Mouse (Mus musculus) erythroblast, adult 5-6 weeks (primary cell): ENCODE measurements around the gene Msl3. TPM values are rescaled to one million over a fixed set of nuclear protein-coding genes. Genes with fewer than 3 reads are reported as not detected.

Source experiments
- ATAC-seq: replicated peaks from 2 replicates; pipeline ENCODE4 v1.8.0; 2016; ENCODE audit warnings: moderate number of reproducible peaks, mild to moderate bottlenecking, moderate TSS enrichment, inconsistent platforms; ENCODE audit not compliant: poor library complexity, low FRiP score, severe bottlenecking
- total RNA-seq, 2 experiments: library from RNA; stranded (forward) in 1 of 2; stranded (reverse) in 1 of 2; fragments of 150-400 nt in 1 of 2; fragments of 200-764, 138-1000 nt in 1 of 2; gene quantifications; 2 replicates each; pipeline versions ENCODE4 v1.2.3 to v1.2.4; 2015 to 2017; ENCODE audit warnings: low replicate concordance in 2 of 2

The Msl3 gene
- total RNA-seq (2015; ENCODE audit: low replicate concordance), result 24.7 and 27.9 TPM in 2 replicates
- 26.9 and 32.4 TPM in 2 replicates for total RNA-seq (2017; ENCODE audit: low replicate concordance)

DNA sequence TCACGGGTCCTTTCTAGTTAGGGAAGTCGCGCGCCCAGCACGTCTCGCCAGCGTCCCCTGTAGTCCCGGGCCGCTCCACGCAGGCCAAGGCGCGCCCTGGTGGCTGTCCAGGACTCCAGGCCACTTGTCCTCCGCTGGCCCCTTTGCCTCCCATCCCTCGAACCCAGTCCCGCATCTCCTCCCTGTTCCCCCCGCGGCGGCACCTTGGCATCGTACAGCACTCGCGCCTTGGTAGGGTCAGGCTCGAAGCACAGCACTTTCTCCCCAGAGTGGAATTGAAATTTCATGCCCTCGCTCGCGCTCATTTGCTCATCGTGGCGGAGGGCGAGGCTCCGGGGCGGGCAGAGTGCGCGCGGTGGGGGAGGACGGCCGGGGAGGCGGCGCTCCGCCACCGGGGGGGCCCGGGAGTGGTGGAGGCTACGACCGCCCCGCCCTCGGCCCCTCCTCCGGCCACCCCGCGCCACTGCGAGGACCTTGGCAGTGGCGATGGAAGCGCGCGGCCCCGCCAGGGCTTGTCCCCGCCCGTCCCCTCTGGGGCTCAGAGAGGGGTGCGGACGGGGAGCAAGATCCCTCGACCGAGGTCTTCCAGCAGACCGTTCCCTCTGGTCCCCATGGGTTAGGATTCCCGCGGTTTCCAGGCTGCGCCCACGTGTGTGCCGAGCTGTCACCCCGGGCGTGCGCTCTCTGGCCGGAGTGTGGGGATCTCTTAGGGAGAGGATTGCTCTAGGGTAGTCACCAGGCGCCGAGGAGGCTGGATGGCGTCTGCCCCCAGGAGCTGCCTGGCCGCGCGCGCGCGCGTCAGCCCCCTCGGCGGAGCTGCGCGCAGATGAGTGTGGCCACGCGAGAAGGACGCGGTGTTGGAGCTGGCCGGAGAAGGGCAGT, at the start of gene Msl3:
Msl3 (minus strand) TSS at position 374 of the 882 bp plus-strand sequence.
- ATAC-seq, result peak; percentile 86

GRCm38 (mm10) chrX:168717969-168718368, 44.3 kb upstream of the Msl3 start:
- ATAC-seq, result no peak

- ATAC-seq, result no peak
Measured at GRCm38 (mm10) chrX:168674407-168674962, 787 bp upstream of the Msl3 start.

DNA sequence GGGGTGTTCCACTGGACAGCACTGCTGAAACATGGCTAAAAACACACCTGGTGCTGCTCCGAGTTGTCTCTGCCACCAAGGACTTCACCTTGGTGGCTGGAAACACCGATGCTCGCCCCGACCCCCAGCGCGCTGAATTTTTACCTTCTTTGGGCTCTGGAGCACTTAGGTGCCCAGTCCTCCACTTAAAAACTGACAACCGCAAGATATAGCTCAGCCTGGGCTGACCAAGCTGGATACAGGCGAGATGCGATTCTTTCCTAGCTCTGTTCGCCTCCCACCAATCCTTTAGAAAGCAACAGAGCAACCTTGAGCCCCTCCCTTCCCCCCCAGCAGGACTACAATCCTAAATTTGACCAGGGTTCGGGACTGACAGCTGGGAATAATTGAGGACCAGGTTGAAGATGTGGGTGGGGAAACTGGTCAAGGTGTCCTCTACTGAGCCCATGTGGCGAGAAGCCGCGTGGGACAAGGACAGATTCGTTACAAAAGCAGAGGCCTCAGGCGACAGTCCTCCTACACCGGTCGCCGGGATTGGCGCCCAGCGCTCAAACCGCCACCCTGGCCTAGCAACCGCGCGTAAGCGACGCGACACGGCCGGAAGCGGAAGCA, 679 bp downstream of the Msl3 start:
- ATAC-seq, result 0 out of 2 replicates have a peak, but pooled peaks have one; percentile 14

DNA sequence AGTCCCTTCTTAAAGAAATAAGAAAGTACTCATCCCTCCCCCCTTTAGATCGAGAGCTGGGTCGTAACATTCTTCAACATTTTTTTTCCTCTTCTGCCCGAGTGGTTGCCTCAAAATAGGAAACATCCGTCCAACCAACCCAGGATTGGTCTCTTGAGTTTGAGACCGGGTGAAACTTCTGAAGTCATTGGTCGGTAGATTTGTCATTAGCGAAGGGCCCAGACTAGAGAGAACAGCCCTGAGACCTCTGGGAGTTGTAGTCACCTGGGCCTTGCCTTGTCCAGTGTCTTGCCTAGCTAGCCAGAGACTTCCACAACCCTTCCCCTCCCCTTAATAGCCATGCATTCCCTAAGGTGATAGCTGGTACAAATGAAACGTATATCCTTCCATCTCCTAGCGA, 1.3 kb downstream of the Msl3 start:
- peak; percentile 86 for ATAC-seq

DNA sequence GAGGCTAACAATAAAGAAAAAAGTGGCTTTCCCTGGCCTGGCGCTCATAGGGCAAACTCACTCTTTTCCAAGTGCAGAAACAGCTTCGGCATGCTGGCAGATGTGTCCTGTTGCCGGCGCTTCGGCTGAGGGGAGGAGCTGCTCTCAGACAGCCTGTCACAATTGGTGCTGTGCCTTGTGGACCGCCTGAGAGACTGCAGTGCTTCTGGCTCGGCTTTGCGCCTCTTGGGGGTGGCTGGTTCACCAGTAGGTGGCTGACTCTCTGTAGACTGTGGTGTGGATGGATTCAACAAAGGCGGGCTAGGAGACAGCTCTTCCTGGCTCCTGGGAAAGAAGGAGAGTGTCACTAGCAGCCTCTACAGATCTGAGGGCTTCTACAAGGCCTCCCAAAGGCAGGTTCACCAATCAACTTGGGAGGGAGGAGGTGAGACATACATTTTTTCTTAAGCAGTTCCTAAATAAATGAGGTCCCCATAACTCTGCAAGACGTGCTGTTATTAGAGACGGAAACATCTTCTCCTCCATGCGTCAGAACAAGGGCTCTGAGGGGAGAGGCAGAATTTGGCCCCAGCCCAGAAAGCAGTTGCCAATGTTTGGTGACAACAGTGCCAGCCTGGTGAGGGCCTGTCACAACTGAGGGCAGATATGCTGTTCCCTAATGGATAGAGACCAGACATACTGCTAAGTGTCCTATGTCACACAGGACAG, 9.6 kb downstream of the Msl3 start:
- no peak for ATAC-seq

- ATAC-seq, result no peak
Measured at GRCm38 (mm10) chrX:168660236-168660635, 13.5 kb downstream of the Msl3 start.

DNA sequence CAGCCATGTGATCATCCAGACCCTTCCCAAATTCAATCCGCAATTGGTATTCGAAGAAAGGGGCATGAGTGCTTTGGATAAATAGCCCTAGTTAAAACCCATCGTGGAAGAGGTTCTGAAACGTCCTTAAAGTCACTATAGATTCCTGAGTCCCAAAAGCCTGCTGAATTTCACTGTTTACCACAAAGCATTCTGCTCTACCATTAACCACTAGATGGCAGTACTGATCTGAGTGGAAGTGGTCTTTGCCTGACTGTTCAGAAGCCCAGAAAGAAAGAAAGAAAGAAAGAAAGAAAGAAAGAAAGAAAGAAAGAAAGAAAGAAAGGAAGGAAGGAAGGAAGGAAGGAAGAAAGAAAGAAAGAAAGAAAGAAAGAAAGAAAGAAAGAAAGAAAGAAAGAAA, 13.9 kb downstream of the Msl3 start:
- peak; percentile 74; the same call in 1 of the 2 replicates for ATAC-seq

DNA sequence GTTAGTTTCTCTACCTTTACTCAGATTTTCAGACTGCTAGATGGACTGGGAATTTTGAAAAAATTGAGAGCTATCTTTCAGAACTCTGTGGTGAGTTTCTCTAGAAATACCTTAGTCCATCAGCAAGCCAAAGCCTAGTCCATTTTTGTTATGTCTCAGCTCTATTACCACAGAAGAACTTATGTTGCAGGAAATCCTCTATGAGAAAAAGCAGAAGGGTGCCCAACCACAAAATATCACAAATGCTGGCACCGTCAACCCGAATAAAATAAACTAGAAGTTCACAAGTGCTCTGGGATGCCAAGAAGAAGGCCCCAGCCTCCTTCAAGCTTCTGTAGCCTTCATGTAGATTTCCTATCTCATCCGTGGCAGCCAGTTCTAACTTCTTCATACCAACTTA, 14.4 kb downstream of the Msl3 start:
- no peak for ATAC-seq

DNA sequence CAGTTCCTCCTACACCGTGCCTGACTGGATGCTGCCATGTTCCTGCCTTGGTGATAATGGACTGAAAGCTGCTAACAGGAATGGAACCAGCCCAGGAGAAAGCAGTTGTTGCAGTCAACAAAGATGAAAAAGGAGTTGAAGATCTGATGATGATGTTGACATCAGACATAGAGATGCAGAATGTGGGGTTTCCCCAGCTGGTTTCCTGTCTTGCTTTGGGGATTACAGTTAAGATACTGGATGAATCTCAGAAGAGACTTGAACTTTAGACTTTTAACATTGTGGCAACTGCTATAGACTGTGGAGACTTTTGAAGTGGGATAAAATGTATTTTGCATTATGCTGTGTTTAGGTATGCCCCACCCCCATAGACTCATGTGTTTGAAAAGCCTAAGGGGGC, 15.9 kb downstream of the Msl3 start:
- ATAC-seq, result no peak

DNA sequence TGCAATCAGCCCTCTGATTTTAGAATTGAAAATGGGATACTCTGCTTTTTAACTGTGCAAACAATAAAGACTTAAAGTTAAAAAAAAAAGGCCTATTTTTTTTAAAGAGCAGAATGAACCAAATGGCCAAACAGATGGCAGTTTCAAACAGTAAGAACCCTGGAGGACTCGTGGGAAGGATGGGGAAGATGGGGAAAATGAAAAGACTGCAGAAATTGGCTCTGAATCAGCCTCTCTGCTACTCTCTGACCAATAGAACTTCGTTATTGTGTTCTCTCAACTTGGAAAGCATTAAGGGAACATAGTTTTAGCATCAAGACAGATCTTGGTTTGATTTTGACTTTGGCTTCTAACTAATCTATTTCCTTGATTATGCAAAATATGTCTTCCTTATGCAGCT, 24.4 kb downstream of the Msl3 start:
- no peak for ATAC-seq

DNA sequence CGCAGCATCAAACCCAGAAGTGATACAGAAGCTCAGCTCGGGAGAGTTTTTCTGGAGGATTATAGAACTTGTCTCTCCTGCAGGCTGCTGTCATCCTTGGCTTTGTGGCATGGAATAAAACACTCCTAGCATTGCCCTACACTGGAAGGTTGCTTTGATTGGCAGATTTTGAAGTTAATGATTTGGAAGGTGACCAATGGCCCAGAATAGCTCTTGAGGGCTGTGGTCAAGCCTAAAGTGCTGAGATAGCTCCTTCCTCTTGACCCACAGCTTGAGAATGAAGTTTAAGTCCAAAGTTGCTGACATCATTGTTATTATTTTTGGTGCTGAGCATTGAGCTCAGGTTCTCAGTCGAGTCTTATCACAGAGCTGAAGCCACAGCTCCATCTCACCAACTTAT, 26.0 kb downstream of the Msl3 start:
- ATAC-seq, result no peak

DNA sequence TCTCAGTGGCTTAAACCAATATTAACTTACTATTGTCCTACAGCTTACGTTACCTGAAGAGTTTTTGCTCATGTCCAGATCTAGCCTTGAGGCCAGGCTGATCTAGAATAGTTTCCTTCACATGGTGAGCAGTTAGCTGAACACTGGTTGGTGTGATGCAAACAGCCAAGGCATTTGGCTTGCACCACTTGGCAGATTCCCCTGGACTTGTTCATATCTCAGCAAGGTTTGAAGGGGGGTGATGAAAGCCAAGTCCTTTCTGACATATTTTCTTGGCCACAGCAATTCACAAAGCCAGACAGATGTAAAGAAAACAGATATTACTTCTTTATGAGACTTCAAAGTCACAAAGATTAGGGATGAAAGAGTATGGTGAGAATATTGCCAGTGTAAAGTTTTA, 30.2 kb downstream of the Msl3 start:
- ATAC-seq, result no peak

DNA sequence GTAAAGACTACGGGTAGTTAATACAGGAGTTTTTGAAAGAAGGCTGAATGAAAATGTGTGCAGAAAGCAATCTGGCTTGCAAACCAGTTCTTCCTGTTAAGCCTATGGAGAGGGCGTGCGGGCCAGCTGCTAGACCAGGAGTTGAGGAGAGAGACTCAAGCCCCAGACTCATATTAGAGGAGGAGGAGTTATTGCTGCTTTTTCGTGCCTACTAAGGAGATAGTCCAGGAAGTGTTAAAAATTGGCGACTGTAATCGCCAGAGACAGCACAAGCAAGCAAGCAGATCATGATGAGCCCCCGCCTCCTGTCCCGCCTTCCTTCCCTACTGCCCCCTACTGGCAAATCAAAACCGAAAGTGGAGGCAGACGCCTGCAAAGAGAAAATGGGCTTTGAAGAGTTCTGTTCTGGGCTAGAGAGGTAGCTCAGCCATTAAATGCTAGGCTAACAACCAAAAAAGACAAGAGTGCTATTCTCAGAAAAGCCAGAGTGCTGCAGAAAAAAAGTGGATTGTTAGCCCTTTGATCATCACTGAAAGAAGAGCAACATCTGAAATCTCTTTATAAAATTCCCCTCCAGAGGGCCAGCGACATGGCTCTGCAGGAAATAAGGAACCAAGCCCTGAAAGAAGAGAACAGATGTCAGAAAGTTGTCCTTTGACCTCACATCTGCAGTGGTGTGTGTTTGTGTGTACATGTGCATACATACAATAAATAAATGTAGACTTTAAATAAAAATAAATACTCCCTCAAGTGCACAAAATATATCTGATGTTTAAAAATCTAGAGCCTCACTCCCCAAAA, 33.9 kb downstream of the Msl3 start:
- peak; percentile 94 for ATAC-seq

Other genes starting within 250 kb of the Msl3 start
- gene Frmpd4, start 96.7 kb downstream of the Msl3 start, total RNA-seq (2015; ENCODE audit: low replicate concordance), result not detected in 2 replicates
- gene Frmpd4, start 96.7 kb downstream of the Msl3 start, total RNA-seq (2017; ENCODE audit: low replicate concordance), result not detected in 2 replicates
- 1.0 and 1.2 TPM in 2 replicates for gene Arhgap6, start 121.2 kb upstream of the Msl3 start, total RNA-seq (2015; ENCODE audit: low replicate concordance)
- 0.70 TPM in 1 of 2 replicates, not detected in the other for gene Arhgap6, start 121.2 kb upstream of the Msl3 start, total RNA-seq (2017; ENCODE audit: low replicate concordance)